Mouse (Mus musculus): ENCODE measurements at regions not wholly inside any gene's neighbourhood (a gene's known extent, or its start where the extent isn't known, plus 50 kb on each side); places are given as distances from the start of the nearest gene placed in this dataset.

DNA sequence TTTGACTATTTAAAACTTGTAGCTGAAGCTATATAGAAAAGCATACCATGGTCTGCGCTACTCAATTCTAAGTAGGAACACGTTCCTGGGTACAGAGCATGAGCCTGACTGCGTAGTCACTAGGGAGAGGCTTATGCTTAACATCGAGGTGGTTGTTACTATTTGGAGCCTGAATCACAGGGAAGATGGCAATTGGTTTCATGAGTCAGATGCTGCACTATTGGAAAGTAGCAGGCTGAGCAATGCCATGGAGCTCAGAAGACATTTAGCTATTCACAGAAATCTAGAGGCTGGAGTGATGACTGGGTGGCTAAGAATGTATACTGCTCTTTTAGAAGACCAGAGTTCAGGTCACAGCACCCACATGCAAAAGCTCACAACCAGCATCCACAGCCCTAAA is 302.4 kb upstream of the Gcfc2 start:
- no peak for TF ChIP-seq POLR2A (IDR thresholded peaks at IDR 0.05; ENCODE audit: borderline replicate concordance, extremely low read depth, insufficient read depth, insufficient read length, poor library complexity, severe bottlenecking)
- TF ChIP-seq CTCF (IDR thresholded peaks at IDR 0.05; ENCODE audit: borderline replicate concordance, extremely low read depth, insufficient read depth, insufficient read length), result no peak
